Mouse (Mus musculus) embryonic facial prominence, embryonic 15.5 days (tissue): ENCODE data around the gene Gnl2. TPM values are rescaled to one million over a fixed set of nuclear protein-coding genes. Genes with fewer than 3 reads are reported as not detected.

Experiments used
- ATAC-seq: fragments of 200-750 bp; cut with Nextera tagmentation; 2 replicates; pipeline ENCODE4 v1.8.0; 2017; ENCODE audit warnings: low read depth, moderate TSS enrichment; ENCODE audit not compliant: insufficient number of reproducible peaks, low FRiP score, low TSS enrichment
- H3K27ac ChIP-seq: fragments of 300-500 bp; sonication (generic); replicated peaks from 2 replicates; pipeline ENCODE4 v1.5.1; 2015; ENCODE audit warnings: mild to moderate bottlenecking, inconsistent platforms
- H3K27me3 ChIP-seq: fragments of 300-500 bp; sonication (generic); 2 replicates; pipeline ENCODE4 v1.6.1; 2015; ENCODE audit warnings: inconsistent platforms
- H3K36me3 ChIP-seq: fragments of 300-500 bp; sonication (generic); 2 replicates; pipeline ENCODE4 v1.6.1; 2015; ENCODE audit warnings: mild to moderate bottlenecking, inconsistent platforms
- H3K4me1 ChIP-seq: fragments of 300-500 bp; sonication (generic); 2 replicates; pipeline ENCODE4 v1.6.1; 2015; ENCODE audit warnings: inconsistent platforms
- H3K4me2 ChIP-seq: fragments of 300-500 bp; sonication (generic); replicated peaks from 2 replicates; pipeline ENCODE4 v1.6.1; 2015; ENCODE audit warnings: mild to moderate bottlenecking, inconsistent platforms
- H3K4me3 ChIP-seq: fragments of 300-500 bp; sonication (generic); replicated peaks from 2 replicates; pipeline ENCODE4 v1.5.1; 2015; ENCODE audit warnings: mild to moderate bottlenecking, inconsistent platforms
- H3K9ac ChIP-seq: fragments of 300-500 bp; sonication (generic); 2 replicates; pipeline ENCODE4 v1.6.1; 2015; ENCODE audit warnings: inconsistent platforms
- H3K9me3 ChIP-seq: fragments of 300-500 bp; sonication (generic); replicated peaks from 2 replicates; pipeline ENCODE4 v1.6.1; 2016; ENCODE audit warnings: inconsistent platforms
- WGBS: fragments of 180-500 bp; shearing (Covaris S2); methylation state at CpG from one replicate; pipeline ENCODE4 v1.1.7; 2015; 5-methylcytosine and 5-hydroxymethylcytosine counted together
- polyA plus RNA-seq: library from polyadenylated mRNA; unstranded; fragments of >200 nt; fragmentation: Nextera tagmentation; extraction: Ambion mirVana; gene quantifications from 2 replicates; pipeline ENCODE4 v1.2.1, GENCODE M21; 2015

Gnl2 gene
- polyA plus RNA-seq, 1 experiment from 2014 or later, result 102 TPM

GRCm38 (mm10) chr4:125096066-125096465 lies 79.7 kb downstream of the Gnl2 start:
- H3K9ac ChIP-seq, result no peak overlapping the region
- ATAC-seq, result no peak
- no peaks in the 10 kb centered on the region for H3K27me3 ChIP-seq
- H3K4me2 ChIP-seq, result no peak overlapping the region
- H3K9me3 ChIP-seq, result no peaks in the 10 kb centered on the region
- H3K4me1 ChIP-seq, result no peaks in the 10 kb centered on the region
- H3K36me3 ChIP-seq, result peaks cover 13% of the 10 kb centered on the region
- H3K4me3 ChIP-seq, result no peak overlapping the region
- 86% methylated on average over 5 of the region's 5 CpGs for WGBS
- H3K27ac ChIP-seq, result no peak overlapping the region

GRCm38 (mm10) chr4:125097412-125097811 lies 81.0 kb downstream of the Gnl2 start:
- ATAC-seq, result no peak
- WGBS, result 81% methylated on average over 4 of the region's 4 CpGs
- Histone ChIP-seq H3K4me3 (no peak overlapping the region), H3K27me3 (no peaks in the 10 kb centered on the region), H3K9me3 (no peaks in the 10 kb centered on the region), H3K36me3 (peaks cover 11% of the 10 kb centered on the region), H3K27ac (no peak overlapping the region), H3K9ac (no peak overlapping the region), H3K4me1 (no peaks in the 10 kb centered on the region), H3K4me2 (no peak overlapping the region)

GRCm38 (mm10) chr4:125099458-125099857 lies 83.1 kb downstream of the Gnl2 start:
- Histone ChIP-seq H3K4me2 (no peak overlapping the region), H3K4me1 (no peaks in the 10 kb centered on the region), H3K36me3 (peaks cover 24% of the 10 kb centered on the region), H3K9me3 (no peaks in the 10 kb centered on the region), H3K27ac (no peak overlapping the region), H3K4me3 (no peak overlapping the region), H3K9ac (no peak overlapping the region), H3K27me3 (no peaks in the 10 kb centered on the region)
- ATAC-seq, result no peak
- WGBS, result 10% methylated on average over 8 of the region's 8 CpGs

- peaks cover 34% of the 10 kb centered on the region for H3K36me3 ChIP-seq
- ATAC-seq, result no peak
- no peaks in the 10 kb centered on the region for H3K27me3 ChIP-seq
- H3K4me2 ChIP-seq, result no peak overlapping the region
- no peak overlapping the region for H3K27ac ChIP-seq
- H3K9ac ChIP-seq, result no peak overlapping the region
- no peaks in the 10 kb centered on the region for H3K4me1 ChIP-seq
- no peak overlapping the region for H3K4me3 ChIP-seq
- WGBS, result 63% methylated on average over 13 of the region's 13 CpGs
- H3K9me3 ChIP-seq, result no peaks in the 10 kb centered on the region
Measured at GRCm38 (mm10) chr4:125101334-125101733, 84.9 kb downstream of the Gnl2 start.

Other genes with a start within 250 kb of the Gnl2 start
- 10.9 and 11.2 TPM in 2 replicates for gene Mtf1, start 214.5 kb upstream of the Gnl2 start, polyA plus RNA-seq
- 37.3 and 37.6 TPM in 2 replicates for gene Yrdc, start 165.9 kb upstream of the Gnl2 start, polyA plus RNA-seq
- 57.9 and 59.1 TPM in 2 replicates for gene 1110065P20Rik, start 165.4 kb upstream of the Gnl2 start, polyA plus RNA-seq
- 1.2 and 1.5 TPM in 2 replicates for gene Maneal, start 154.4 kb upstream of the Gnl2 start, polyA plus RNA-seq
- 0.04 and 0.09 TPM in 2 replicates for gene Epha10, start 135.7 kb upstream of the Gnl2 start, polyA plus RNA-seq
- gene 9930104L06Rik, start 79.5 kb upstream of the Gnl2 start, polyA plus RNA-seq, result 12.4 and 16.7 TPM in 2 replicates
- 100.0 and 102 TPM in 2 replicates for gene Cdca8, start 77.3 kb upstream of the Gnl2 start, polyA plus RNA-seq
- gene Rspo1, start 30.2 kb upstream of the Gnl2 start, polyA plus RNA-seq, result 21.7 and 23.5 TPM in 2 replicates
- gene Dnali1, start 49.1 kb downstream of the Gnl2 start, polyA plus RNA-seq, result 4.8 and 9.3 TPM in 2 replicates
- gene Snip1, start 50.1 kb downstream of the Gnl2 start, polyA plus RNA-seq, result 31.0 and 31.9 TPM in 2 replicates
- 56.3 and 59.1 TPM in 2 replicates for gene Meaf6, start 68.5 kb downstream of the Gnl2 start, polyA plus RNA-seq
- 1.7 and 2.1 TPM in 2 replicates for gene Zc3h12a, start 111.3 kb downstream of the Gnl2 start, polyA plus RNA-seq